Mouse (Mus musculus) cerebellum, adult 2 months (tissue): Measurements from ENCODE around the gene Mylpf.

ENCODE experiments used
- CTCF ChIP-seq: fragments of 200-500 bp; IDR thresholded peaks from 2 replicates; pipeline ENCODE4 v1.5.1; 2011; ENCODE audit warnings: low read depth, mild to moderate bottlenecking, control low read depth, low read length, moderate library complexity, borderline replicate concordance; ENCODE audit not compliant: insufficient read depth
- POLR2A ChIP-seq: fragments of 200-500 bp; IDR thresholded peaks from 2 replicates; pipeline ENCODE4 v1.6.1; 2011; ENCODE audit warnings: low read length, control low read depth, borderline replicate concordance; ENCODE audit not compliant: insufficient read depth

GRCm38 (mm10) chr7:127255965-127256364 lies 47.3 kb downstream of the Mylpf start:
- TF ChIP-seq POLR2A (no peak), CTCF (no peak)
